Mouse (Mus musculus) midbrain, embryonic 16.5 days (tissue): ENCODE measurements at regions not wholly inside any gene's neighbourhood (a gene's known extent, or its start where the extent isn't known, plus 50 kb on each side); places are given as distances from the start of the nearest gene placed in this dataset.

ENCODE experiments used
- ATAC-seq: fragments of 200-750 bp; cut with Nextera tagmentation; 2 replicates; pipeline ENCODE4 v1.8.0; 2017; ENCODE audit warnings: moderate TSS enrichment
- H3K27ac ChIP-seq: fragments of 300-500 bp; sonication (generic); 2 replicates; pipeline ENCODE4 v1.5.1; 2014; ENCODE audit warnings: mild to moderate bottlenecking, low read length, mixed read lengths
- H3K27me3 ChIP-seq: fragments of 300-500 bp; sonication (generic); 2 replicates; pipeline ENCODE4 v1.6.1; 2014; ENCODE audit warnings: low read depth, low read length, mixed read lengths; ENCODE audit not compliant: control insufficient read depth, insufficient read depth
- H3K36me3 ChIP-seq: fragments of 300-500 bp; sonication (generic); 2 replicates; pipeline ENCODE4 v1.6.1; 2014; ENCODE audit warnings: mild to moderate bottlenecking, low read length, moderate library complexity, mixed read lengths; ENCODE audit not compliant: control insufficient read depth, insufficient read depth
- H3K4me1 ChIP-seq: fragments of 300-500 bp; sonication (generic); 2 replicates; pipeline ENCODE4 v1.6.1; 2014; ENCODE audit warnings: mild to moderate bottlenecking, low read length, mixed read lengths; ENCODE audit not compliant: control insufficient read depth, insufficient read depth
- H3K4me2 ChIP-seq: fragments of 300-500 bp; sonication (generic); 2 replicates; pipeline ENCODE4 v1.6.1; 2014; ENCODE audit warnings: mild to moderate bottlenecking, low read length, mixed read lengths
- H3K4me3 ChIP-seq: fragments of 300-500 bp; sonication (generic); 2 replicates; pipeline ENCODE4 v1.5.1; 2014; ENCODE audit warnings: low read depth, mild to moderate bottlenecking, low read length, moderate library complexity, mixed read lengths
- H3K9ac ChIP-seq: fragments of 300-500 bp; sonication (generic); 2 replicates; pipeline ENCODE4 v1.6.1; 2014; ENCODE audit warnings: low read depth, low read length, mixed read lengths
- H3K9me3 ChIP-seq: fragments of 300-500 bp; sonication (generic); replicated peaks from 2 replicates; pipeline ENCODE4 v1.6.1; 2014; ENCODE audit warnings: mild to moderate bottlenecking, low read length, mixed read lengths; ENCODE audit not compliant: control insufficient read depth, poor library complexity, severe bottlenecking
- WGBS: fragments of 180-500 bp; shearing (Covaris S2); extraction: QIAGEN DNeasy Blood & Tissue Kit; methylation state at CpG from one replicate; pipeline ENCODE4 v1.1.7; 2014; 5-methylcytosine and 5-hydroxymethylcytosine counted together

DNA sequence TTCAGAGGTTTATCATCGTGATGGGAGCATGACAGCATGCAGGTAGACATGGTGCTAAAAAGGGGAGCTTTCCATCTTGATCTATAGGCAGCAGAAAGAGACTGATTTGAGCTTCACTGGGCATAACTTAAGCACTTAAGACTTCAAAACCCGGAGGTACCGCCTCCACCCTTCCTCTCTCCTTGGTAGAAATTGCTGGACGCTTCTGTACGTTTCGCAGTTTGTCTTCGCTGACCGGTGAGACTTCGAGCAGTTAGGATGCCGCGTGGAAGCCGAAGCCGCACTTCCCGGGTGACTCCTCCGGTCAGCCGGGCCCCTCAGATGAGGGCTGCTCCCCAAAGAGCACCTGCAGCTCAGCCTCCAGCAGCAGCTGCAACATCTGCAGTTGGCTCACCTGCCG lies 65.2 kb upstream of the Akirin2 start:
- Histone ChIP-seq H3K9me3 (no peaks in the 10 kb centered on the region), H3K27me3 (no peaks in the 10 kb centered on the region), H3K4me2 (no peak overlapping the region), H3K4me3 (no peak overlapping the region), H3K27ac (no peak overlapping the region), H3K4me1 (no peaks in the 10 kb centered on the region), H3K36me3 (no peaks in the 10 kb centered on the region), H3K9ac (no peak overlapping the region)
- no peak for ATAC-seq
- 80% methylated on average over 17 of the region's 17 CpGs for WGBS

DNA sequence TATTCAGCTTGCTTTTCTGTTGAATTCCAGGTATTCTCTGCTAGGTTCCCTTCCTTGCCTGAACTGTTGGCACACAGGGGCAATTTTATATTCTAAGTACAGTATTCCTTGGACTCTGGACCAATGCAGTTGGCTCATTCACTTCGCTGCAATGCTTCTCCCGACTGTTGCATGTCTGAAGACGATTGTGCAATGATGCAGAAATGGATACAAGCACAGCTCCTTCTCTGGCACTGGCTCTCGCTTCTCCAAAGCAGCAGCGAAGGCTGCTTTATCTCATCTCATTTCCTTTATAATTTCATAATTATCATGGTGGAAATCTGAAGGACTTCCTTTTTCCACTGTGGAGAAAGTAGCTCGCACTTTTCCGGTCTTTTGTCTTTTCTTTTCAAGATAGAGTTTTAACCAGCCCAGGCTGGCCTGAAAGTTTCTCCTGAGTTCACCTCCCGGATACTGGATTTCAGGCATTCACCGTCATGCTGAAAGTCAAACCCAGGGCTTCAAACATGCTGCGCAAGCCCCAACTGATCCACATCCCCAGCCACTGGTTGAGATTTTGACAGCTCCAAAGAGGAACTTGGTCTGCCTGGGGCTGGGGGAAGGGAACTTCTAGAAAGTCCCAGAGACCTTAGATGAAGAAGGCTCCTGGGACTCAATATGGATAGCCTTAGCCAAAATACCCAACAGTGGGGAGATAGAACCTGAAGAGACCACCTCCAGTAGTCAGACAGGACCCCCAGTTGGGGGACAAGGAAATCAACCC lies 55.6 kb upstream of the Akirin2 start:
- no peaks in the 10 kb centered on the region for H3K9me3 ChIP-seq
- no peaks in the 10 kb centered on the region for H3K36me3 ChIP-seq
- no peak overlapping the region for H3K27ac ChIP-seq
- 87% methylated on average over 10 of the region's 10 CpGs for WGBS
- H3K27me3 ChIP-seq = no peaks in the 10 kb centered on the region
- no peaks in the 10 kb centered on the region for H3K4me1 ChIP-seq
- ATAC-seq = no peak
- no peak overlapping the region for H3K4me2 ChIP-seq
- H3K9ac ChIP-seq = no peak overlapping the region
- H3K4me3 ChIP-seq = no peak overlapping the region

GRCm38 (mm10) chr4:34498325-34498724 lies 52.4 kb upstream of the Akirin2 start:
- H3K27me3 ChIP-seq = no peaks in the 10 kb centered on the region
- no peaks in the 10 kb centered on the region for H3K9me3 ChIP-seq
- no peak overlapping the region for H3K9ac ChIP-seq
- H3K27ac ChIP-seq = no peak overlapping the region
- no peaks in the 10 kb centered on the region for H3K4me1 ChIP-seq
- 92% methylated on average over 9 of the region's 9 CpGs for WGBS
- no peak overlapping the region for H3K4me2 ChIP-seq
- no peaks in the 10 kb centered on the region for H3K36me3 ChIP-seq
- no peak for ATAC-seq
- H3K4me3 ChIP-seq = no peak overlapping the region

- Histone ChIP-seq H3K36me3 (no peaks in the 10 kb centered on the region), H3K27me3 (no peaks in the 10 kb centered on the region), H3K9ac (no peak overlapping the region), H3K27ac (no peak overlapping the region), H3K9me3 (no peaks in the 10 kb centered on the region), H3K4me2 (no peak overlapping the region), H3K4me3 (no peak overlapping the region), H3K4me1 (no peaks in the 10 kb centered on the region)
- 95% methylated on average over 7 of the region's 7 CpGs for WGBS
- no peak for ATAC-seq
Measured at GRCm38 (mm10) chr4:34498781-34499180, 52.0 kb upstream of the Akirin2 start.

DNA sequence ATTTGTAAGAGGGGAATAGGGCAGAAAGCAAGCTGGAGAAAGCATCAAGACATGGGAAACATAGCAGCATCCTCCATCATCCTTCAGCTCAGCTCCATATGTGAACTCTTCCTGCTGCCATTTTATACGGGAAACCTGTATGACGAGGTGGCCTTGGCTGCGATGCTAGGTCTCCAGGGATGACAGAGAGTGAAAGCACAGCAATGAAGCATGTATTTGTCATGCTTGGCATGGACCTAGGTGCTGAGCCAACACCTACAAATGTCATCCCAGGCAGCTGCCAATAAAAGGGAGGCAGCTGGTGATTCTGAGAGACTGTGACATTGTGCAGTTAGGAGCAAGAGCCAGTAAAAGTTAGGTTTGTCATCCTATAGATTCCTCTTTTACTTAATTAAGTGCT lies 51.0 kb upstream of the Akirin2 start:
- Histone ChIP-seq H3K4me2 (no peak overlapping the region), H3K27me3 (no peaks in the 10 kb centered on the region), H3K36me3 (no peaks in the 10 kb centered on the region), H3K27ac (no peak overlapping the region), H3K9me3 (no peaks in the 10 kb centered on the region), H3K4me1 (no peaks in the 10 kb centered on the region), H3K4me3 (no peak overlapping the region), H3K9ac (no peak overlapping the region)
- ATAC-seq = no peak
- WGBS = 97% methylated on average over 3 of the region's 3 CpGs
